Mouse (Mus musculus): ENCODE data around the gene Insm2. TPM values are rescaled to one million over a fixed set of nuclear protein-coding genes. Genes with fewer than 3 reads are reported as not detected.

Insm2 gene
- polyA plus RNA-seq (2014; fragmentation: Illumina TruSeq; extraction: RNeasy Lipid Tissue Mini Kit (QIAGEN cat#74804); ENCODE audit: low read depth, low replicate concordance), result not detected

GRCm38 (mm10) chr12:55598887-55599561, at the start of gene Insm2:
Insm2 (plus strand) TSS chr12:55599427.

DNA sequence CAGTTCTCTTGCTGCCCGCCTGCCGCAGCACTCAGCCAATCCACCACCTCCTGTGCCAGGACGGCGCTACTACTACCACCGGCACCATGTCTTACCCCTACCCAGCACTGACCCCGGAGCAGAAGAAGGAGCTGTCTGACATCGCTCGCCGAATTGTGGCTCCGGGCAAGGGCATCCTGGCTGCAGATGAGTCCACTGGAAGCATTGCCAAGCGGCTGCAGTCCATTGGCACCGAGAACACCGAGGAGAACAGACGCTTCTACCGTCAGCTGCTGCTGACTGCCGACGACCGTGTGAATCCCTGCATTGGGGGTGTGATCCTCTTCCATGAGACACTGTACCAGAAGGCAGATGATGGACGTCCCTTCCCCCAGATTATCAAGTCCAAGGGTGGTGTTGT, 34.0 kb upstream of the Insm2 start, which contains the start of gene Aldoart2:
Aldoart2 (plus strand) TSS at position 34 of the 400 bp plus-strand sequence.

Other genes starting within 250 kb of the Insm2 start
- 248 TPM for gene Psma6, start 215.2 kb upstream of the Insm2 start, polyA plus RNA-seq (2014; fragmentation: Illumina TruSeq; extraction: RNeasy Lipid Tissue Mini Kit (QIAGEN cat#74804); ENCODE audit: low read depth, low replicate concordance)
- 46.7 TPM for gene Nfkbia, start 106.8 kb upstream of the Insm2 start, polyA plus RNA-seq (2014; fragmentation: Illumina TruSeq; extraction: RNeasy Lipid Tissue Mini Kit (QIAGEN cat#74804); ENCODE audit: low read depth, low replicate concordance)
- gene Aldoart2, start 34.2 kb upstream of the Insm2 start, polyA plus RNA-seq (2014; fragmentation: Illumina TruSeq; extraction: RNeasy Lipid Tissue Mini Kit (QIAGEN cat#74804); ENCODE audit: low read depth, low replicate concordance), result not detected
- gene Ralgapa1, start 221.7 kb downstream of the Insm2 start, polyA plus RNA-seq (2014; fragmentation: Illumina TruSeq; extraction: RNeasy Lipid Tissue Mini Kit (QIAGEN cat#74804); ENCODE audit: low read depth, low replicate concordance), result 89.9 TPM
- 26.7 TPM for gene Brms1l, start 236.9 kb downstream of the Insm2 start, polyA plus RNA-seq (2014; fragmentation: Illumina TruSeq; extraction: RNeasy Lipid Tissue Mini Kit (QIAGEN cat#74804); ENCODE audit: low read depth, low replicate concordance)